Mouse (Mus musculus) c-Kit-positive CD71-positive TER-119-negative erythroid progenitor cells, embryonic 14.5 days (primary cell): ENCODE measurements around the gene Naa40.
A peak's percentile ranks its signal among the peaks of the same experiment; 100 is the strongest.

Experiments used
- DNase-seq: peaks from one replicate; pipeline ENCODE4 v3.0.0-alpha.2; 2013; ENCODE audit warnings: low read depth

Gene Naa40

DNA sequence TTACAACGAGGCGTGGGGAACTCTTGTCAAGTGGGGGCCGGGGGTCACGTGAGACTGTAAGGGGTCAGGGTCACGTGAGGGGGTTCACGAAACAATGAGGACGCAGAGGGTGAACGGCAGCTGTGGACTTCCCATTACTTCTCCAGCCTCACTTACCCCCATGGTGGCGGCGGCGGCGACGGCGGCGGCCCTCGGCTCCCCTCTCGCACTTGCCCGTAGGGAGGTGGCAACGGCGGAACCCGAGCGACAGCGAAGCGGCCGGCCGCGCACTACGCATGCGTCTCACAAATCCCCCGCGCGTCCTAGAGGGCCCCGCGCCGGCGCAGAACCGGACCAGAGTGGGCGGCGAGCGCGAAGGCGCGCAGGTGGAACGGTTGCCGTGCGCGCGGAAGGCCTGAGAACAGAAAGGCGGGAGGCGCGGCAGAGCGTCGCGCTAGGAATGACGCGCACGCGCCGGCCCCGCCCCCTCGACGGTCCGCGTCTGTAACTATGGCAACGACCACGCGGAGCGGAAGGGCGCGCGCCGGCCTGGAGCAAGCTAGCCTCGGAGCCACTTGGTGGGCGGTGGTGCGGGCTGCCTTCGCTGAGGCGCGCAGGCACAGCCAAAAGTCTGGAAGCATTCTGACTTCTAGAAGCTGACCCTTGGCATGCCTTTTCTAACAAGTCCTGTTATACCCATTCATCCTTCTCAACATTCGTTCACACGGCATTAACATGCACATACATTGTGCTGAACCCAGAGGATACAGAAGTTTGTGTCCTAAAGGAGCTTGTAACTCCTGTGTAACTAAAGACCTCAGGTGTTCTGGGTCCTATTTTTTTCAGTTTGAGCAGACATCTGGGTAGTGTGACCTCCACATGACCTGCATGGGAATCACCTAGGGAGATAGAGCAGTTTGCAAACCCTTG is at the start of gene Naa40:
TSS of gene Naa40 (minus strand) at position 402 of the 909 bp plus-strand sequence.
- peak; percentile 88 for DNase-seq

DNA sequence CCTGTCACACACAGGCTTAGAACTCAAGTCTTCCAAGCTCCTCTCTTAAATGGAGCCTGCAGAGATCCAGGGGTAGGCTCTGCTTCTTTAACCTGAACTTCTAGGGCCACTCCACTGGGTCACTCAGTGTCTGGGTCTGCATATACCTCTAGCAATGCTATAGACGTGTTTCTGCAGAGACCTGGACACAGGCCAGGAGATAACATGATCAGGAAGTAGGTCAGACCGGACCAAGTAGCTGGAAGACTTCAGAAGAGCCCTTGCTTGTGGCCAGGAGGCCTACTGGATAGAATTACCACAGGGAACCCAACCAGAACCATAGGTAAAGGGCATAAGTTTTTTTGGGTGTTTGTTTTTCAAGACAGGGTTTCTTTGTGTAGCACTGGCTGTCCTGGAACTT is 48.8 kb upstream of the Naa40 start:
- no peak for DNase-seq

DNA sequence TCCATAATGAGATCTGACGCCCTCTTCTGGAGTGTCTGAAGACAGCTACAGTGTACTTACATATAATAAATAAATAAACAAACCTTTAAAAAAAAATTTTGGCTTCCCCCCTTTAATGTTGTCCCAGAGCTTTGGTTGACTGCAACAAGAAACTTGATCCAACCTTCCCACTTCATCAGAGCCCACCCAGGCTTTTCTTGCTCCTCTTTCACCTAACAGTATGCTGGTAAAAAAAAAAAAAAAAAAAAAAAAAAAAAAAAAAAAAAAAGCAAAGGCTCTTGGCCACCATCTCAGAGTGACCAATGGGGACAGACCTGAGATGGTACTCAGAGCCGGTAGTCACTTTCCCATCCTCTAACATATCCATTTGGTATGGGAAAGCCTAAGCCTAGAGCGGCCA is 47.3 kb upstream of the Naa40 start:
- no peak for DNase-seq

DNA sequence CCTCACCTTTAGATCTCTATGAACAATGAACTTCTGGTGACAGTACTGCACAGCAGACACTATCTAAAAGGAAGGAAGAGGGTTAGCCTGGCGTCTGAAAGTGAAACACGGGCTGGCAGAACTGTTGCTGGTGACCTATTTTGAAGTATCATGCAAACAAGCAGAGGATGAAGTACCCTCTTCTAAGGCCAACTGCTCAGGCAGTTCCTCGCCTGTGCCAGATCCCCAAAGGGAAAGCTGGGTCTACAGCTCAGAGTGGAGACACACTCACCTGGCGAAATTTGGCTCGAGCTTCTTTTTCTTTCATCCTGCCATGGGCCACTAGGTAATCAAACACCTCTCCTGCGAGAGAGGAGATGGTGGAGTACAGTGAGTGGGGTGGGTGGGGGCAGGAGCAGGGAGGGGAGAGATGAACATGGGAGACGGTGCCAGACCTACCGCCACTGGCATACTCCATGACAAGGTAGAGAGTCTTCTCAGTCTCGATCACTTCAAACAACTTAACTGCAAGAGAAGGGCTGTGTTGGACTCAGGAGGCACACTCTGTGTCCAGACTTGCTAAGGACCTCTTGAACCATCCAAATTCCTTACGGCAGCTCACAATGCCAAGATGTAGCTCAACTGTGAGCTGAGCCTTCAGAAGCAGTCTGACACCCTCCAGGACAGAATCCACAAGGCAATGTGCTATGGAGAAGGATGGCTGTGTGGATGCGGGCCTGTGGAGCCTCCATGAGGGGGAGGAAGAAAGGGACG is 45.8 kb upstream of the Naa40 start:
- no peak for DNase-seq

DNA sequence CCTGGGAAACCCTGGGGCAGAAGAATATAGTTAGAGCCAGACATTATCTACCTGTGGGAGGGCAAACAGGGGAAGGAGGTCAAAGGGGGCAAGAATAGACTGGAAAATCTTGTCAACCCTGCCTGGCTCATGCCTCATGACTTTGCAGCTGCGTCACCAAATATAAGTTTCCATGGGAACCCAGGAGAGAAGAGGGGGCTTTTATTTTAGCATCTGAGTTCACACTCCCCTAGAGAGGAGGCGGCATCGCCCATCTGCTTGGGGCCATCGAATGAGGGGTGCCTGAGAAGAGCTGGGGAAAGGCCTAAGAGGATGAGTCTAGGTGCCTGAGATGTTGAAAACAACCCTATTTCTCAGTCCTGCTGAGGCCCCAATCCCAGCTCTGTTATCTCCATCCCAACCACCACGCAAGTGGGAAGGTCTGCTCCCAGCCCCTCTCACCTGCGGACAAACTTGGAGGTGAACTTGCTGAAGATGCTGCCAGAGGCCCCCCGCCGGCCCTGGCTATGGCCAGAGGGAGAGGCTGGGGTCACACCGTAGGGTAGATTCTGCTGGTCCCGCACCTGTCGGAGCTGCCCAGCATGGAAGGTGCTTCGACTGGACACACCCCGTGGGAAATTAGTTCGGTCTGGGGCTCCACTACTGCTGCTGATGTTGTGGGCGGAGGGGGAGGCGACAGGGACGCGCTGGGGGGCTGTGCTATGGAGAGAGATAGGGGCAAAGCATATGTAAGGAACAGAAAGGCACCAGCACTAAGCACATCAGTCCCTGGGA is 39.8 kb upstream of the Naa40 start:
- no peak for DNase-seq

DNA sequence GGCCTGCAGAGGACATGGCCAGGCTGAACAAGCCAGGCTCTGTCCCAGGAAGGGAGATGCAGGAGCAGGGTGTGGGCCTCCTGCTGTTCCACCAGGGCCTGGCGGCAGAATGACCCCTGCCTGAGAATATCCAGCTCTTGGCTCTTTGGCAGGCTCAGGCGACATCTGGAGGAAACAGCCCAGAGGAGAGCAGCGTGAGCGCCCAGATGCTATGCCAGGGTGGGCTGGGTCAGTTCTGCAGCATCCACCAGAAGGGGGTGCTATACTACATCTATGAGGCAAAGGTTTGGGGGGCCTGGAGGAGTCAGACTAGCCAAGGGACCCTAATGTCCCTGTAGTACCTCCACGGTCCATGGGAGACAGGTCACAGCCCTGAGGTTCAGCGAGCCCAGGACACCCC is 38.1 kb upstream of the Naa40 start:
- no peak for DNase-seq

DNA sequence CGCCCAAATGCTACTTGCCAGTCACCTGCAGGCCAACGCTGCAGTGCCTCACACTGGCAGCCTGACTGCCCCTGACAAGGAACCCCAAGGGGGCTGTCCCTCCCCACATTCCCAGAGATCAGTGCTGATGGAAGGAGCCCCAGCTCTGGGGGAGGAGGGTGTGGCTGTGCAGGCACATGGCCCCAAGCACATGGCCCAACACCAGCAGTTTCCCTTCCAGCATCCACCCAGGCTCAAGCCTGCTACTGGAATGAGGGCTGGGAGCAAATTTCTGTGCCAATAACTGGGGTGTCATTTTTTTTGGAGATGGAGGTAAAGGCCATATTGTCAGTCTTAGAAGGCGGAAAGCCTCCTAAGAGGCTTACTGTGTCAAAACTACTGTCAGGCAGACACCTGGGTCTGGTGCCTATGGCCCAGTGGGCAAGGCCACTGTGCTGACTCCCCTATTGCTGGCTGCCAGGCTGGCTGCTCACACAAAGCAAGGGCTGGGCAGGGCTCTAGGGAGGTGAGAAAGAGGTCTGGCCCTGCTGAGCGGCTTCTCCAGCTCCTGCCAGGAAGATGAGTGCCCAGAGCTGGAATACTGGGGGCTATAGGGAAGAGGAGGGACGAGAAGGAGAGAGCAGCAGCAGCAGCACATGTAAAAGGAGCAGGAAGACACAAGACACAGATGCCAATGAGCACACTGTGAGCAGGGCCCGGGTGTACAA is 37.4 kb upstream of the Naa40 start:
- no peak for DNase-seq

DNA sequence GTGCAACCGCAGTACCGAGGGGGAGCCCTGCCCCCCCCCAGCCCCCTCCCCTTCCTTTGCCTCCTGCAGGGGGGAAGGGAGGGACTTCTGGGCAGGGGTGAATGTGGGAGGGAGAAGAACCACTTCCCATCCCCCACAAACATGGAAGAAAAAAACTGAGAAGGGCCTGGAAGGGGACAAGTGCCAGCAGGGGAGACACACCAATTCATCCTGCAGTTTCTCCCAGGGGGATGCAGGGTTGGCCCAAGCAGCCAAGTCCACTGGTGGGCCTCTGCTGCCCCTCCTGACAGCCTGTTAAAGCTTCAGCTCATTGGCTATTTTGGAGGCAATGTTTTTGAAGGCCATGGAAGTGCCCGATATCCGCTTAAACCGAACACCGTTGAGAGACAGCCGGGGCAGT is 35.8 kb upstream of the Naa40 start:
- DNase-seq = no peak

DNA sequence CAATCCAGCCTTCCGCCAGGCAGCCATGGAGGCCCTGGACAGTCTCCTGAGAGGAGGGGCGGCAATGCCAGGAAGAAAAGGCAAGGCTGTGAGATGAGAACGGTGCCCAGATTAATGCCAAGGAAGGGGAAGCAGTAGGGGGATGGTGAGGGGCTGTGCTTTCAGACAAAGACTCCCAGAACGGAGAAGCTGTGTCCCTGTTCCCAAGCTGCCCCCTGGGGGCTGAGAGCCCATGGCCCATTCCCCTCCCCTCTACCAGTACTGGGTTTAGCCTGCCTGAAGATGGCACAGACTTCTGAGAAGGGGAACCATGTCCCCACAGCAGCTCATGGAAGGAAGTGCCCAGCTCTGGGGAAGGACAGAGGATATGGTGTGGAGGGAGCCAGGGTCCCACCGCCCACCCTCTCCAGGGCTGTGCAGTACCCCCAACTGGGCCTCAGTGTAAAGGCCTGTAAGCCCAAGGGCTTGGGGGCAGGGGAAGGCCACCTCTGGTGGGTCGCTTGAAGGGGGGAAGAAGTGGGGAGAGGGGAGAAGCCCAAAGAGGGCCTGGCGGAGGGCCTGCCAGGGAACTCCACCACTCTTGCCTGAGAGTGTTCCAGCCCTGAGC is 35.2 kb upstream of the Naa40 start:
- no peak for DNase-seq

DNA sequence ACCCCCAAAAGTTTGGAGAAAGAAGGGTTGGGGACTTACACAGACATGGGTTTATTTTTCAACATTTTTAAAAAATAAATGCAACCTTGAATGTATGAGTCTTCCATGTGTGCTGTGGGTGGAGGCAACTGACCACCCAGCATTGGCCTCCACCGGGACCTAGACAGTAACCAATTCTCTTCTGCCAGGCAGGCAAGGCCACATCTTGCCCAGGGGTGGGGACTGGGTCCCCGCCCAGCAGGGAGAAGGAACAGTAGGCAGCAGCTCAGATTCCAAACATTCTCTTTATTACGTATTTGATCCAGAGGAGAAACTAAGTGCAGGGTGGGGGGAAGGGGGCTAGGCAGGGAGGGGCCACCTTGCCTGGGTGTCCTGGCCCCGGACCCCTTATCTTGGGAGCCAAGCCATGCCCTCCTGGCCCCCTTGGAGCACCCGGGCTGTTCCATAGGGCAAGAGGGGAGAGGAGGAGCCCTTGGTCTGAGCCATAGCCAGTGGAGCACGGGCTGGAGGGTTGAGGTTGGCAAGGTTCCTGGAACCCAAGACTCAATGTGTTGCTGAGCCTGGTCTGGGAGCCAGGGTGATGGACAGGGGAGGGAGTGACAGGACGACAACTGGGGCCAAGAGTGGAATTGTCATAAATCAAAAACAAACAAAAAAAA is 34.3 kb upstream of the Naa40 start:
- no peak for DNase-seq

DNA sequence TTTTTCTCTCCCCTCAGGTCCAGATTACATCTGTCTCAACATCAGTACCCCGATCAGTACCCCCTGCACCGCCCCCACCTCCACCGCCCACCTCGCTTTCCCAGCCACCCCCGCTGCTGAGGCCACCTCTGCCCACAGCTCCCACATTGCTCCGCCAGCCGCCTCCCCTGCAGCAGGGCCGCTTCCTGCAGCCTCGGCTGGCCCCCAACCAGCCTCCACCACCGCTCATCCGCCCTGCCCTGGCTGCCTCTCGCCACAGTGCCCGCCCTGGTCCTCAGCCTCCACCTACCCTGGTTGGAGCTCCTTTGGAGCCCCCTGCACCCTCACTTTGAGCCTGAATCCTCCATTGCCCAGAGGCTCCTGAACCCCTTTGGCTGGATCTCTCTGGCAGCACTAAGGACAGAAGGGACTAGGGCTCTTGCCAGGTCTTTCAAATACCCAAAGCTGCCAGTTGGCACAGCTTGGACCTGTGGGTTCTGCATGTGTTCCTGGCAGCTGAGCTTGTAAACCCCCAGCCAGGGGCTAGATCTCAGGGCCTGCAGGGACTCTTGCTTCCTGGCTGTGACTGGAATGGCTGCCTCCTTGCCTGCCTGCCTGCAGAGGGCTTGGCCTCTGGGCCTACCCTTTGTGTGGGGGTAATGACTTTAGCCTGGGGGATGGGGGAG is 33.5 kb upstream of the Naa40 start:
- DNase-seq = no peak

DNA sequence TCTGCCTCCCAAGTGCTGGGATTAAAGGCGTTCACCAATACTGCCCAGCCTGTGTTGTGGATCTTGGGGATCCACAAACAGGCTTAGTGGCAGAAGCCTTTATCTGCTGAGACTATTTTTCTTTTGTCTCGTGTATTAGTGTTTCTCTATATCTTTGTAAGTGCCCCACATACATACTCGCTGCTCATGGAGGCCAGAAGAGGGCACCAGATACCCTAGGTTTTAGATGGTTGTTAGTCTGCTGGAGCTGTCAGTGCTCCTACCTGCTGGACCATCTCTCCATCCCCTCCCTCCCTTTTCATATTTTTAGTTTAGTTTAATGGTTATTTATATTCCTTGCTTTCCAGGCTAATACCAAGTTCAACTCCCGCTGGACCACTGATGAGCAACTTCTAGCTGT is 32.5 kb upstream of the Naa40 start:
- DNase-seq = no peak

DNA sequence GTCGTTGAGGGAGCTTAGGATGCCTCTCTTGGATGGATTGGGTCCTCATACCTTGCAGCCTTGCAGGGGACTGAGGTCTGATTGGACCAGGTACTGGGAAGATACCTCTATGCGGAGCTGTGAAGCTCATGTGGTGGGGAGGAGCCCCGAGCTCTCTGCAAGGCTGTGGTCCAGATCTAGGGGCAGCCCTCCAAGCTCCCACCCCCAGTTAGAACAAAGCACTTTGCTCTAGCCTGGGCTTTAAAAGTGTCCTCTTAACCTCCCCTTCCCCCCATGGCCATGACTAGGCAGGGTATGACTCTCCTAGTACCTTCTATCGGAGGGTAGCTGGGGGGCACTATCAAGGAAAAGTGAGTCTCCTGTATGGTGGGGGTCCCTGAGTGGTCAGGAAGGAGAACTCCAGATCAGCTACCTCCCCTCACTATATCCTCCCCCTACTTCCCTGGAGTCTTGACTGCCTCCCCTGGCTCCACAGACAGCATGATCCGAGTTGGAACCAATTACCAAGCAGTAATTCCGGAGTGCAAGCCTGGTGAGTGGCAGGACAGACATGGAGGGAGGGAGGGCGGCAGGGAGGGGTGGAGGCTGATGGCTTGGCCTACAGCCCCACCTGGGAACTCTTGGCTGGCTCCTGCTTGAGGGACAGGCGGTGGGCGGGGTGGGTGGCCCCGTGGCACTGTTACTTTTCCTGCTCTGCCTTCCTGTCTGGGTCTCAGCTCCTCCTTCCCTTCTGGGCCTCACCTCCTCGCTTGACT is 28.5 kb upstream of the Naa40 start:
- no peak for DNase-seq

DNA sequence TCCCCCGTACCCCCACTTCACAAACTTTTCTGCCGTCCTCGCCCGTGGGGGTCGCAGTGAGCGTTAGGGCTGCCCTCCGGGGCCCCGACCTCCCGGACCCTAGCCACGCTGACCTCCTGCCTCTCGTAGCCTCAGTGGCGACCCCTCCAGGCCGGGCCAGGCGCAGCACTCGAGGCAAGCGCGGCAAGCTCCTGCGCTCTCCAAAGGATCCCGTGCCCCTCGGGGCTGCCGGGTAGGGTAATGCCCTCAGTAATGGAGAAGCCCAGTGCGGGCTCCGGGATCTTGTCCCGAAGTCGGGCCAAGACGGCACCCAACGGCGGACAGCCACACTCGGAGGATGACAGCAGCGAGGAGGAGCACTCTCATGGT is 27.7 kb upstream of the Naa40 start:
- DNase-seq = peak; percentile 52

DNA sequence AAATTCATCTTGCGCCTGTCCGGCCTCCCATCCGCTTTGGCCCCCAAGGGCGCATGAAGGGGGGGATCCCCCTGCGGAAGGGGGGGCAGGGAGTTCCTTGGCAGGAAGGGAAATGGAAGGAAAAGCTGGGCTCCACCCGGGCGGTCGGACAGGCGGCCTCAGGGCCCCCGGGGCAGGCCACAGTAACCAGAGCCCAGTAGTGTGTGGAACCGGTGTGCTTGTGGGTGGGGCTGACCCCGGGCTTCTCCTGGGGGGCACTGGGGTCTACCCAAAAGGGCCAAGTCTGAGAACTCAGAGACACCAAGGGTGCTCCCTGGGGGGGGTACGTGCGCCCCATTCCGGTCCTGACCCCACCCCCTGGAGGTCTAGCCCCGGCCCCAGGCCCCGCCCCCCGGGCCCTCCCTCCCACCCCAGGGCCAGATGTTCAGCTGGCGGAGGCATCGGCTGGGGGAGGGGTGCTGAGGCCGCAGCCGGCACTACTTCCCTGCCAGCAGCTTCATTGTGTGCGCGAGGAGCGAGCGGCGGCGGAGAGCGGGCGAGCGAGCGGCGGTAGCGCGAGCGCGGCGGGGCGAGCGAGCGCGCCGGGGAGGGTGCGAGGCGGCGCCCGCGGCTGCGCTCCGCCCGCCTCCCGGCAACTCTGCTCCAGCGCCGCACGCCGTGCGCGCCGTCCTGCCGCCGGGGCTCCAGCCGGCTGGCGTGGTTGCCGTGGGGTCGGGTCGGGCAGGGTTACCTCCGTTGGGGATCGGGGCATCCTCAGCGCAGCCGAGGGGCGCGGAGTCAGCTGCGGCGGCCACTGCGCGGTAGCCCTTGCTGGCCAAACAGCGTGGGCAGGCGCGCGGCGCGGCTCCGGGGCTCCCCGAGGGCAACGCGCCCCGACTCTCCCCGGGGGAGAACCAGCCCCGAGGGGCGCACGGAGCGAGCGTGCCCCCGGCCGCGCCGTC is 27.1 kb upstream of the Naa40 start:
- DNase-seq = no peak

DNA sequence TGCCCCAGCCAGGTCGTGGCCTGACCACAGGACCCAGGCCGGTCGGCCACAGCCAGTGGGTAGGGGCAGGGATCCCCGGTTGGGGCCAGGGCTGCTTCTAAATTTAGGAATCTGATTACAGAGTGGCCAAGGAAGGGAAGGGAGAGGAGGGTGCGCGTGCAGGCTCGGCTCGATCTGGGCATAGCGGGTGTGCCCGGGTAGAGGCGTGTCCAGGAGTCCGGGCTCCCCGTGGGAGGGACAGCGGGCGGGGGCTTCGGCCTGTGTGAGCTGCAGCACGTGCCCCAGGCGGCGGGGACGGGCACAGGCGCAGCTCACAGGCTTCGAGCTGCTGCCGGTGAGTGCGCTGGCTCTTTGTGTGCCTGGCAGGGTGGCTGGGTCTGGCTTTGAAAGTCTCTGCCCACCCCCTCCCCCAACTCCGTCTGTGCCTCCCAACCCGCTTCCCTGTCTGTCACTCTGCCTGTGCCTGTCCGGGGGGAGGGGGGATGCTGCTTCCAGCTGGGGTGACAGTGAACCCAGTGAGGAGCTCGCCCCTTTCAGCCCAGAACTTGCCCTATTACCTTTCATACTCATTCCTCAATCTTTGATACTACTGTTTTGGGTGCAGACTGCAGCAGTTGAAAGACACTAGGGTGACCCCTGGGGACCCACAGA is 26.2 kb upstream of the Naa40 start, which contains the start of gene Rcor2:
TSS of gene Rcor2 (plus strand) at position 235 of the 651 bp plus-strand sequence.
- DNase-seq = no peak

DNA sequence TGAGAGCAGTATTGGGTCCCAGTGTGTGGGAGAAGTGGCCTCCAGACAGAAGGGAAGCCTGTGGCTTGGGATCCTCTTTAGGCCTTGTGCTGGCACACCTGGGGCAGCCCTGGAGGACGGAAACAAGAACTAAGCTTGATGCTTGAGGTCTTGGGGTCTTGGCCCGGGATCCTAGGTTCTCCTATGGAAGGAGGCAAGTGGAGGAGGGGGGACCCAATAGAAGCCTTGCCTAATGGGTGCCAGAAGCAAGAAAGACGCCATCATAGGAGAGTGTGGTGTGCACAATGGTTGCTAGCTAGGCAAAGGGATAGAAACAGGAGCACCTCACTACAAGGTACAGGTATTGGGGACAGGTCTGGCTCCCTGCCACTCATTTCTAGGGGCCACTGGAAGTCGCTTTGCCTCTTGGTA is 25.4 kb upstream of the Naa40 start:
- no peak for DNase-seq
